ENCODE assay signal across 23 mouse cellular contexts in the genomic region with DNA sequence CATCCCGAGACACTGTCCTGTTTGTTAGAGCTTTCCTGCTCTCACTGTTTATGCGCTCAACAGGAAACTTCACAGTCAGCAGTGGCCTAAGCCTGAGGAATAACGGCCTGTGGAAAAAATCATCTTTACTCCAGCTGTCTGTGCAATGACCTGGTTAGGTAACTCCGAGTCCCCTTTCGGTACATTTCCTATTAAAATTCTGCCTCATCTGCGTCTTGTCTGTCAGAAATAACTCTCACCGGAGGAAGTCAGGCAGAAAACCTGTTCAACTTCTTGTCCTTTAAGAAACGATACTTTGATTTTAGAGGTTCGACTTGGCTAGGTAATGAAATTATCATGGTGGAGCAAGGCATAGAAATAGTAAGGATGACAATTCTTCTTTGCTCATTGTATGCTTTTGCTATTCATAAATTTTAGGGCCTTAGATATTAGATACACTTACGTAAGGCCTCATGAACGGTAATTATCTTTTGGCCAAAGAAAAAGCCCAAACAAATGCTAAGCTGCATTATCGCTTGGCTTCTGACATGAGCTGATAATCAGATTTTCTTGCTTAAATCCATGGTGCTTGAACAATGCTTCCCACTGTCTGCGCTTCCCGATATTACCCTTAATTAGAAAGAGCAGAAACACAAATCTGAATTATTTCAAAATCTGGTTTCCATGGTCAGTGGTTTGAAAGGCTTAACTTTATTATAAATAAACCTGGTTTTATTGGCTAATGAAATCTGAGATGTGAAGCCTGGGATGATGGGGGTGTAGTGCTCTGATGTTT.
DNase-seq lines count a peak whose midpoint lies in the region; ATAC-seq lines count a peak whose summit lies in the region.
"Had no signal": no experiment of that assay in that cellular context is flagged by ENCODE, and none has a peak within 500 bp of the region (broad histone marks: within the 10 kb centered on the region; RNA-seq: fewer than 3 reads in every experiment).

No protein-coding gene starts in this region.

- no peaks in the 10 kb centered on the region for H3K4me1 ChIP-seq in embryonic facial prominence, embryonic 14.5 days (ENCODE audit: control insufficient read depth, insufficient read depth, low read length)
- H3K4me1 ChIP-seq in embryonic facial prominence, embryonic 10.5 days, result no peaks in the 10 kb centered on the region
- H3K4me1 ChIP-seq in midbrain, embryonic 13.5 days (replicated peaks), result peaks cover 11% of the 10 kb centered on the region
- no peaks in the 10 kb centered on the region for H3K4me1 ChIP-seq in midbrain, embryonic 10.5 days
- H3K4me1 ChIP-seq: embryonic facial prominence, embryonic 13.5 days; heart, embryonic 13.5 days; hindbrain, embryonic 15.5 days had no signal

- peak; percentile 8 for DNase-seq in embryonic facial prominence, embryonic 14.5 days (ENCODE audit: low spot score)
- DNase-seq in embryonic facial prominence, embryonic 10.5 days (ENCODE audit: low spot score), result no peak
- no peak for DNase-seq in midbrain, embryonic 10.5 days (ENCODE audit: low spot score)
- peak; percentile 51 for DNase-seq in retina, embryonic 14.5 days (ENCODE audit: low spot score)
- DNase-seq in cerebellum, postnatal 36 days, result no peak
- DNase-seq: adrenal gland, adult 2 months; adrenal gland, postnatal 25 days; B cell, adult 2 months; cerebellum, adult 11 months; cerebellum, adult 8-10 months; cerebellum, postnatal 14 days; gastrocnemius, postnatal 36 days; heart, adult 11 months; heart, postnatal 36 days had no signal

- WGBS in embryonic facial prominence, embryonic 14.5 days, result 68% methylated on average over 14 of the region's 14 CpGs
- WGBS in embryonic facial prominence, embryonic 10.5 days, result 81% methylated on average over 14 of the region's 14 CpGs
- WGBS in midbrain, embryonic 13.5 days, result 51% methylated on average over 14 of the region's 14 CpGs
- WGBS in midbrain, embryonic 10.5 days, result 82% methylated on average over 14 of the region's 14 CpGs

- H3K27ac ChIP-seq in embryonic facial prominence, embryonic 14.5 days (replicated peaks; ENCODE audit: low read depth, low read length), result no peak overlapping the region
- H3K27ac ChIP-seq in embryonic facial prominence, embryonic 10.5 days (replicated peaks), result no peak overlapping the region
- peak overlapping the region; percentile 35; the same call in 1 of the 2 replicates for H3K27ac ChIP-seq in midbrain, embryonic 13.5 days
- no peak overlapping the region for H3K27ac ChIP-seq in midbrain, embryonic 10.5 days (replicated peaks)
- H3K27ac ChIP-seq: embryonic facial prominence, embryonic 13.5 days; heart, embryonic 13.5 days; hindbrain, embryonic 15.5 days had no signal

- no peaks in the 10 kb centered on the region for H3K9me3 ChIP-seq in embryonic facial prominence, embryonic 14.5 days (ENCODE audit: control insufficient read depth, low read length)
- H3K9me3 ChIP-seq in embryonic facial prominence, embryonic 10.5 days, result no peaks in the 10 kb centered on the region
- H3K9me3 ChIP-seq in midbrain, embryonic 13.5 days, result no peaks in the 10 kb centered on the region
- H3K9me3 ChIP-seq in midbrain, embryonic 10.5 days (replicated peaks), result no peaks in the 10 kb centered on the region
- H3K9me3 ChIP-seq: embryonic facial prominence, embryonic 13.5 days; heart, embryonic 13.5 days; hindbrain, embryonic 15.5 days had no signal

- no peak overlapping the region for H3K4me3 ChIP-seq in embryonic facial prominence, embryonic 14.5 days (ENCODE audit: low read depth, low read length)
- H3K4me3 ChIP-seq in embryonic facial prominence, embryonic 10.5 days, result no peak overlapping the region
- H3K4me3 ChIP-seq in midbrain, embryonic 13.5 days (replicated peaks), result no peak overlapping the region
- no peak overlapping the region for H3K4me3 ChIP-seq in midbrain, embryonic 10.5 days
- H3K4me3 ChIP-seq: embryonic facial prominence, embryonic 13.5 days; heart, embryonic 13.5 days; hindbrain, embryonic 15.5 days had no signal

- H3K27me3 ChIP-seq in embryonic facial prominence, embryonic 14.5 days (replicated peaks; ENCODE audit: control insufficient read depth, insufficient read depth, low read length), result no peaks in the 10 kb centered on the region
- no peaks in the 10 kb centered on the region for H3K27me3 ChIP-seq in embryonic facial prominence, embryonic 10.5 days (replicated peaks; ENCODE audit: low read depth, poor library complexity, severe bottlenecking)
- no peaks in the 10 kb centered on the region for H3K27me3 ChIP-seq in midbrain, embryonic 13.5 days
- no peaks in the 10 kb centered on the region for H3K27me3 ChIP-seq in midbrain, embryonic 10.5 days (ENCODE audit: low read depth, poor library complexity, severe bottlenecking)
- H3K27me3 ChIP-seq: embryonic facial prominence, embryonic 13.5 days; heart, embryonic 13.5 days; hindbrain, embryonic 15.5 days; Patski had no signal

- no peak for ATAC-seq in embryonic facial prominence, embryonic 14.5 days (ENCODE audit: low read depth)
- ATAC-seq in midbrain, embryonic 13.5 days, result no peak
- ATAC-seq in activated CD4-positive, CD25-positive, alpha-beta regulatory T cell, adult 4 months, result no peak
- ATAC-seq: CD4-positive, CD25-positive, alpha-beta regulatory T cell, adult 4 months; forebrain, embryonic 14.5 days; Patski had no signal

- no peak overlapping the region for H3K4me2 ChIP-seq in embryonic facial prominence, embryonic 14.5 days (ENCODE audit: low read depth, low read length)
- H3K4me2 ChIP-seq in midbrain, embryonic 13.5 days (replicated peaks), result no peak overlapping the region
- H3K4me2 ChIP-seq: embryonic facial prominence, embryonic 13.5 days; heart, embryonic 13.5 days; hindbrain, embryonic 15.5 days had no signal

- no peaks in the 10 kb centered on the region for H3K36me3 ChIP-seq in embryonic facial prominence, embryonic 14.5 days (ENCODE audit: control insufficient read depth, insufficient read depth, low read length)
- H3K36me3 ChIP-seq in embryonic facial prominence, embryonic 10.5 days (replicated peaks), result no peaks in the 10 kb centered on the region
- H3K36me3 ChIP-seq in midbrain, embryonic 13.5 days, result no peaks in the 10 kb centered on the region
- H3K36me3 ChIP-seq in midbrain, embryonic 10.5 days, result no peaks in the 10 kb centered on the region
- H3K36me3 ChIP-seq: embryonic facial prominence, embryonic 13.5 days; G1E; heart, embryonic 13.5 days; hindbrain, embryonic 15.5 days had no signal

- no peak overlapping the region for H3K9ac ChIP-seq in embryonic facial prominence, embryonic 14.5 days (ENCODE audit: low read depth, low read length)
- H3K9ac ChIP-seq in midbrain, embryonic 13.5 days (replicated peaks), result no peak overlapping the region
- H3K9ac ChIP-seq: embryonic facial prominence, embryonic 13.5 days; heart, embryonic 13.5 days; hindbrain, embryonic 15.5 days had no signal

Comparison
In these comparisons a context has a peak if more than half of its experiments do, and no peak if none do; other contexts are left out.
1. DNase-seq: peak in embryonic facial prominence, embryonic 14.5 days (single experiment) and retina, embryonic 14.5 days (single experiment); none in embryonic facial prominence, embryonic 10.5 days (single experiment), midbrain, embryonic 10.5 days (single experiment) and cerebellum, postnatal 36 days (0 of 2).